Mouse (Mus musculus) CH12.LX (cell line): ENCODE measurements around the gene Krt12. TPM values are rescaled to one million over a fixed set of nuclear protein-coding genes. Genes with fewer than 3 reads are reported as not detected.

Experiments used
- DNase-seq: peaks from one replicate; pipeline ENCODE4 v3.0.0-alpha.2; 2013; ENCODE audit errors: extremely low read depth
- H3K27ac ChIP-seq: 2 replicates; pipeline ENCODE4 v1.5.1; 2012; ENCODE audit warnings: low read depth, mild to moderate bottlenecking, control low read depth, moderate library complexity; ENCODE audit not compliant: insufficient read depth
- H3K27me3 ChIP-seq: replicated peaks from 2 replicates; pipeline ENCODE3; 2012; ENCODE audit warnings: inconsistent platforms
- H3K36me3 ChIP-seq, 2 experiments: replicated peaks in 1 of 2; 2 replicates each; pipeline versions ENCODE3 to v1.6.1; 2012; ENCODE audit warnings: inconsistent platforms in 1 of 2, low read length in 1 of 2, mild to moderate bottlenecking in 1 of 2, mixed read lengths in 1 of 2, moderate library complexity in 1 of 2; ENCODE audit not compliant: control insufficient read depth in 1 of 2, insufficient read depth in 1 of 2
- H3K4me1 ChIP-seq, 2 experiments: 2 replicates each; pipeline ENCODE4 v1.6.1; 2012; ENCODE audit warnings: inconsistent platforms in 1 of 2, moderate library complexity in 1 of 2; ENCODE audit not compliant: insufficient read depth in 2 of 2, control insufficient read depth in 1 of 2
- H3K4me2 ChIP-seq: 2 replicates; pipeline ENCODE4 v1.6.1; 2012; ENCODE audit warnings: low read depth, mild to moderate bottlenecking, control low read depth; ENCODE audit not compliant: poor library complexity, insufficient read depth, severe bottlenecking
- H3K4me3 ChIP-seq, 3 experiments: fragments of 150-350 bp in 1 of 3; sonication (generic) in 1 of 3; replicated peaks in 1 of 3; 2 replicates each; pipeline versions ENCODE3 to v1.5.1; 2011 to 2012; ENCODE audit warnings: low read depth in 2 of 3, low read length in 2 of 3, mild to moderate bottlenecking in 2 of 3, moderate library complexity in 2 of 3, control low read depth in 1 of 3, improper control_type of control experiment in 1 of 3, inconsistent platforms in 1 of 3, mixed read lengths in 1 of 3; ENCODE audit not compliant: poor library complexity in 1 of 3
- H3K79me2 ChIP-seq: replicated peaks from 2 replicates; pipeline ENCODE4 v1.6.1; 2012; ENCODE audit warnings: mild to moderate bottlenecking, moderate library complexity; ENCODE audit not compliant: control insufficient read depth, poor library complexity, insufficient read depth, severe bottlenecking; ENCODE audit errors: extremely low read depth
- H3K9ac ChIP-seq: 2 replicates; pipeline ENCODE4 v1.6.1; 2012; ENCODE audit warnings: low read depth, mild to moderate bottlenecking, control low read depth, moderate library complexity; ENCODE audit not compliant: insufficient read depth
- H3K9me3 ChIP-seq: replicated peaks from 2 replicates; pipeline ENCODE3; 2012; ENCODE audit warnings: low read length, inconsistent platforms, mixed read lengths
- CHD2 ChIP-seq: IDR thresholded peaks from 2 replicates; pipeline ENCODE4 v1.6.1; 2011; ENCODE audit warnings: low read length, improper control_type of control experiment
- CTCF ChIP-seq, 2 experiments: IDR thresholded peaks in 1 of 2; conservative IDR thresholded peaks in 1 of 2; 2 replicates each; pipeline ENCODE4 v1.5.1; 2011 to 2012; ENCODE audit warnings: low read depth in 2 of 2, low read length in 2 of 2, improper control_type of control experiment in 1 of 2, inconsistent platforms in 1 of 2, mild to moderate bottlenecking in 1 of 2, moderate library complexity in 1 of 2
- ELF1 ChIP-seq: IDR thresholded peaks from 2 replicates; pipeline ENCODE4 v1.6.1; 2014; ENCODE audit warnings: low read depth, mild to moderate bottlenecking, inconsistent platforms, low read length, improper control_type of control experiment
- GABPA ChIP-seq: IDR thresholded peaks from 2 replicates; pipeline ENCODE4 v1.6.1; 2012; ENCODE audit warnings: low read depth, low read length, improper control_type of control experiment, inconsistent platforms; ENCODE audit not compliant: insufficient replicate concordance
- JUND ChIP-seq: conservative IDR thresholded peaks from 2 replicates; pipeline ENCODE4 v1.6.1; 2011; ENCODE audit warnings: low read depth, low read length, improper control_type of control experiment
- MAX ChIP-seq: IDR thresholded peaks from 2 replicates; pipeline ENCODE4 v1.6.1; 2011; ENCODE audit warnings: low read length, improper control_type of control experiment
- MAZ ChIP-seq: IDR thresholded peaks from 2 replicates; pipeline ENCODE4 v1.6.1; 2012; ENCODE audit warnings: low read depth, mild to moderate bottlenecking, inconsistent platforms, low read length, improper control_type of control experiment, moderate library complexity
- MEF2A ChIP-seq: IDR thresholded peaks from 2 replicates; pipeline ENCODE4 v1.6.1; 2014; ENCODE audit warnings: low read depth, mild to moderate bottlenecking, inconsistent platforms, low read length, improper control_type of control experiment, borderline replicate concordance
- NRF1 ChIP-seq: IDR thresholded peaks from 2 replicates; pipeline ENCODE4 v1.6.1; 2014; ENCODE audit warnings: low read depth, mild to moderate bottlenecking, inconsistent platforms, low read length, improper control_type of control experiment, moderate library complexity
- PAX5 ChIP-seq: IDR thresholded peaks from 2 replicates; pipeline ENCODE4 v1.6.1; 2012; ENCODE audit warnings: low read length, inconsistent platforms, mixed read lengths
- POLR2AphosphoS2 ChIP-seq: IDR thresholded peaks from 2 replicates; pipeline ENCODE4 v1.6.1; 2011; ENCODE audit warnings: low read depth, low read length, improper control_type of control experiment
- SMC3 ChIP-seq: IDR thresholded peaks from 2 replicates; pipeline ENCODE4 v1.6.1; 2011; ENCODE audit warnings: low read depth, low read length, improper control_type of control experiment
- TCF12 ChIP-seq: IDR thresholded peaks from 2 replicates; pipeline ENCODE4 v1.6.1; 2014; ENCODE audit warnings: low read depth, mild to moderate bottlenecking, inconsistent platforms, low read length, improper control_type of control experiment
- USF1 ChIP-seq: IDR thresholded peaks from 2 replicates; pipeline ENCODE4 v1.6.1; 2014; ENCODE audit warnings: low read depth, mild to moderate bottlenecking, inconsistent platforms, low read length, improper control_type of control experiment
- USF2 ChIP-seq: conservative IDR thresholded peaks from 2 replicates; pipeline ENCODE4 v1.6.1; 2011; ENCODE audit warnings: low read depth, low read length, improper control_type of control experiment
- dilution Hi-C: fragments of 300-500 bp; cut with MboI; formaldehyde crosslinking; loops from 2 replicates; pipeline ENCODE4 v1.14.3; 2020; ENCODE audit warnings: low sequenced_read_pairs; ENCODE audit not compliant: extremely low pct_unique_long_range_greater_than_20kb, extremely low pct_ligation_motif_present
- in situ Hi-C: fragments of 300-500 bp; cut with MboI; formaldehyde crosslinking; loops from 3 replicates; pipeline ENCODE4 v1.14.3; 2019; ENCODE audit warnings: low sequenced_read_pairs, low pct_ligation_motif_present, low pct_unique_long_range_greater_than_20kb, mixed read lengths
- polyA plus RNA-seq: library from polyadenylated mRNA; unstranded; fragments of >175 nt; gene quantifications from 2 replicates; pipeline ENCODE4 v1.2.1, GENCODE M21; 2012; ENCODE audit warnings: low read depth; ENCODE audit not compliant: insufficient read length
- total RNA-seq, 2 experiments: library from RNA; depleted of rRNA; stranded (reverse); fragments of 300-350 nt in 1 of 2; fragments of >200 nt in 1 of 2; gene quantifications; 2 replicates each; pipeline ENCODE4 v1.2.3; 2012 to 2014

Krt12 gene
- total RNA-seq (2012; rRNA removed) (not detected in 2 replicates), total RNA-seq (2014; rRNA removed) (not detected in 2 replicates), polyA plus RNA-seq (not detected in 2 replicates)

DNA sequence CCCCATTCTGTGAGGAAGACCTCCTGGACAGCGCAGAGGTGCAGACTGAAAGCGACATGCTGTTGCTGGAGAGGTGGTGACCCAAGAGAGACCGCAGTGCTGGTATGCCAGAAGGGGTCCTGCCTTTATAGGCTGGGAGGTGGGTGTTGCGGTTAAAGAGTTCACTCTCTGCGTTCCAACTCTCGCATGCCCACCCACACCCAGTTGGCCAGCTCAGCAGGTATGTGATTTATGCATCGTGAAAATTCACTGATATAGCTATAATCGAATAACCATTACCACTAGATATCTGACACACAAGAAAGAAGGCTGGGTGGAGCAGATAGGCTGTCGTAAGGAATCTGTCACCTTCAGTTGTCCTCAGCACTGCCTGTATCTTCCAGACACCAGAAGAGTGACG, at the start of gene Krt12:
Gene Krt12 (minus strand): TSS at position 101 of the 400 bp plus-strand sequence.
- DNase-seq = no peak
- Histone ChIP-seq H3K27ac (no peak within 1 kb of the TSS), H3K27me3 (peaks cover 90% of the 10 kb centered on the region), H3K79me2 (no peaks in the 10 kb centered on the region), H3K36me3 (no peaks in the 10 kb centered on the region), H3K4me3 (no peak within 1 kb of the TSS), H3K9me3 (no peaks in the 10 kb centered on the region), H3K4me2 (no peak within 1 kb of the TSS), H3K4me1 (no peaks in the 10 kb centered on the region), H3K9ac (no peak within 1 kb of the TSS)
- in situ Hi-C loops = no loop called here
- dilution Hi-C loops = no loop called here
- TF ChIP-seq POLR2AphosphoS2 (no peak), NRF1 (no peak), SMC3 (no peak), USF1 (no peak), MAX (no peak), MEF2A (no peak)

GRCm38 (mm10) chr11:99469228-99469627, 47.2 kb upstream of the Krt12 start:
- DNase-seq = no peak
- Histone ChIP-seq H3K9ac (no peak overlapping the region), H3K4me1 (no peaks in the 10 kb centered on the region)
- TF ChIP-seq PAX5 (no peak), SMC3 (no peak), ELF1 (no peak), JUND (no peak), TCF12 (no peak), USF2 (no peak), MAZ (no peak), NRF1 (no peak), GABPA (no peak), CTCF (conservative IDR thresholded peaks at IDR 0.05 in 1 of 2, IDR thresholded peaks at IDR 0.05 in 1 of 2; ENCODE audit: low read depth in 2 of 2, low read length in 2 of 2) (no peak), USF1 (no peak), CHD2 (no peak)
- TF ChIP-seq, all 38 proteins: peak for 0
- no peaks in the 10 kb centered on the region for H3K36me3 ChIP-seq
- dilution Hi-C loops = no loop called here
- no peaks in the 10 kb centered on the region for H3K9me3 ChIP-seq
- no peak overlapping the region for H3K4me3 ChIP-seq
- no peak overlapping the region for H3K4me2 ChIP-seq
- peaks cover 85% of the 10 kb centered on the region for H3K27me3 ChIP-seq
- in situ Hi-C loops = loop anchor here (10.0 kb wide), 2 partner anchors 536 to 826 kb away; no protein-coding TSS in a partner anchor
- no peaks in the 10 kb centered on the region for H3K79me2 ChIP-seq
- H3K27ac ChIP-seq = no peak overlapping the region
